Mouse (Mus musculus) R1 (cell line): Measurements from ENCODE around the gene Ncoa5.
A peak's percentile ranks its signal among the peaks of the same experiment; 100 is the strongest.

Source experiments
- DNase-seq: peaks from one replicate; pipeline ENCODE4 v3.0.0-alpha.2; 2018; ENCODE audit warnings: low read depth, low spot score

Ncoa5 gene

DNA sequence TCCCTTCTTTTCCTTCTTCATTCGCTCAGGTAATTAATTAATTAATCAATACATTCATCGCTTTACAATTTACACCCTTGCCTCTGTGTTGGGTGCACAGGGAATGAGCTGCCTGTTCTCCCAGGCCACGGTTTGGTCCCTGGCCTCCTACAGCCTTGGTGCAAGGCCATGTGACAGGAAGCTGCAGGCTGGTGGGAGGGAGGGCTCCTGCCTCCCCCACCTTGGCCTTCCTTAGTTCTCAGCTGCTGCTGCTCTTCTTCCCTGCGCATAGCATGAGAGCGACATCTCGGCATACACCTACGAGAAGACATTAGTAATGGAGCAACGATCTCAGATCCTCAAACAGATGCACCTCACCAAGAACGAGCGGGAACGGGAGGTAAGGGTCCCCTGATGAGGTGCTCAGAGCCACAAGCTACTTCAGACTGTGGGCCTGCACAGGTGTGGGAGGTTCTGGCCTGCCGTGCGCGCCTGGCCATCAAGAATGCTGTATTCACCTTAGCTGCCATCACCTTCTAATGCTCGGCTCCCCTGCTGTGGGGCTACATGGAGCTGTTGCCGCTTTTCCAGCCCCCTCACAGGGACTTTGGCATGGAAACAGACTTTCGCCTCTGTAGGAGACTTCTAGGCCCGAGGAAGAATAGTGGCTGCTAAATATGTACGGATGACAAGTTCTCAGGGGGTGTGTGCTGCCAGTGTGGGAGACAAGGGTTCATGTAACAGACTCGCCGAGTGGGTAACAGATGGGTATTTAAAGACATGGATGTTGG lies 39.8 kb downstream of the Ncoa5 start:
- no peak for DNase-seq

DNA sequence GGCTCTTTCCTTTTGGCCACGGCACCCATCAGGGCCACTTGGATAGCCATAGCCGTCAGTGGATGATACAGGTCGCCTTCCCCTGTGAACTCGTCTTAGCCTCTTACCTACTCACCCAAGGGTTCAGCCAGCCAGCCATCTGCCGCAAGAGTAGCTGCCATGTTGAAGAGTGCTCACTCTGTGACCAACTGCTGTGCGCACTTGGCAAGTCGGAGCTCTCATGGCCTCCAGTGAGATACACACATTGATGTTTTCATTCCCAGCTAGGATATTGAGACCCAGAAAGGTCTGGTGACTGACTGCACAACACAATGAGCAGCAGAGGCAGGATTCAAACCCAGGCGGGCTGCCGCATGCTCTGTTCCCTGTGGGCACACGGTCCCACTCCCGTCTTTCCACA lies 40.5 kb downstream of the Ncoa5 start:
- no peak for DNase-seq

DNA sequence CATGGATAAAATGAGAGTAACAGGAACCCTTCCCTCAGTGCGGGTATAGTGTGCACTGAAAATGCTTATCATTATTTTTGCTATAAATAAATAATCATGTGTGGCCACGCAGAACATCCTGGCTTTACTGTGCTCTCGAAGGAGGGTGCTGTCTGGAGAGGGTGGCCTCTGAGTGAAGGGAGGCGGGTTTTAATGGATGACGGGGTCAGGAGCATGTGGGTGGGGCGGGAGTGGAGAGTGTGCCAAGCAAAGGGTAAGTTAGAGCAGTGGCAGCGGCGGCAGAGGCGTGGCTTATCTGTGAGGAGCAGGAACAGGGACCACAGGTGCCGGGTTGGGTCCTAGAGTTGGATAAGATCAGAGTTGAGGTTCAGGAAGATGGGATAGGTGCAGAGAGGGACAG lies 42.9 kb downstream of the Ncoa5 start:
- DNase-seq, result no peak

DNA sequence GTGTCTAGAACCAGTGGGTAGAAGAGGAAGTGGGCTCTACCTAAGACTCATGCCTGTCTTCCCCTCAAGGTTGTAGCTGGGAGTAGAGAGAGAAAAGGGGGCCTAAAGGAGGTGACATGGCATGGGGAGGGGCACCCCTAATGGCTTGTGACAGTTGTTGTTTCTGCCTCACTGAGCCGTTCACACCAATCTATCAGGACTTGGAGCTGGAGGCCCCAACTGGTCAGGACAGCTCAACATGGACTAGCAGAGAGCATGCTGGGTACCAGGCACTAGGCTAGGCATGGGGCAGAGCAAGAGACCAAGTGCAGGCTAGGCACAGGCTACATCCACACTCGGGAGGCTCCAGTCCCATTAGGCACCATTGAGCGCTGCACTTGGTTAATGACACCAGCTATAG lies 43.6 kb downstream of the Ncoa5 start:
- no peak for DNase-seq

DNA sequence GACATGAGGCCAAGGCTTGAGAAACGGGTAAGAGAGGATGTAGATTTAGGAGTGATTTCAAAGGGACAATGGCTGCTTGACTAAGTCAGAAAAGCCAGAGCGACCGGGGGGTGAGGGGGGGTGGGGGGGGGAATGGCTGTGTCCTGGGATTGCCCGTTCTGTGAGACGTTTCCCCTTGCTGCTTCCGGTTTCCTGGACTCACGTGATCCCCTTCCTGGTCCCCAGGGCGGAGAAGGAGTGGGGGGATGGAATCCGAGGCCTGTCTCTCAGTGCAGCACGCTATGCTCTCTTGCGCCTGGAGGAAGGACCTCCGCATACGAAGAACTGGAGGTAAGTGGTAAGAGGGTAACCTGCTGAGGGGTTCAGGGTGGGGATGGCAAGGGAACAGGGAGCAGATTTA lies 45.9 kb downstream of the Ncoa5 start:
- DNase-seq, result no peak

DNA sequence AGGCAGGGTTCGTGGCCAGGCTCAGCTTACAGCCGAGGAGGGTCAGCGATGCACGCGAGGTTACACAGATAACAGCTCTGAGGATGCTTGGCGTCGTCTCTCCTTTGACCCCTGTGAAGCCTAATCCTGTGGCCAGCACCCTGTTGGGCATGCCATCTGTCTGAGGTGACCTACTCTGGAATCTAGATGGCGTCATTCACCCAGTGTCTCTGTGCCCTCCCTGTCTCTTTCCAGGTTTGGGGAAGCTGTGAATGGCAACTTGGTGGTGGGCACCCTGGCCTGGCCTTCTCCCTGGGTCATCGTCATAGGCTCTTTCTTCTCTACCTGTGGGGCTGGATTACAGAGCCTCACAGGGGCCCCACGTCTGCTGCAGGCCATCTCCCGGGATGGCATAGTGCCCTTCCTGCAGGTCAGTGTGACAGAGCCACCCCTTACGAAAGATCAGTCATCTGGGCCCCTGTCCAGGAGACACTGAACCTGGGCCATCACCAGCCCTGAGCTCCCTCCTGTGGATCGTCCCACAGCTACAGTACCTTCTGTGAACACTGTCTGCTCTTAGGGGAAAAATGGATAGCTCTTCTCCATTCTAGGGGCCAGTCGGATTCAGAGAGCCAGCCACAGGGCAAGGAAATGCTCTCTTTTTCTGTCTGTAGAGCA lies 48.2 kb downstream of the Ncoa5 start:
- no peak for DNase-seq

DNA sequence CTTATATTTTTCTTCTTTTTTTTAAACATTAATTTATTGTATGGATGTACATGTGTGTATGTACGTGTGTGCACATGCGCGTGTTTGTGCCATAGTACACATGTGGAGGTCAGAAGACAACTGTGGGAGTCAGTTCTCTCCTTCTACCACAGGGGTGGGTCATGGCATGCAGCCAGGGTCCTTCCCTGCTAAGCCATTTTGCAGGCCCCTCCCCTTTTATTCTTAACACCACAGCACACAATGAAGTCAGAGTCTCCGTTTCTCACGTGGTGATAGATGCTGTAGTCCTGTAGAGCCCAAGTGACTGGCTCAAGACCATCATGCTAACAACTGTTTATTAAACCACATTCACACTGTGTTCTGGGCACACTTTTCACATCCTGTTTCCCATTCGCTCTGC lies 48.7 kb downstream of the Ncoa5 start:
- DNase-seq, result no peak

DNA sequence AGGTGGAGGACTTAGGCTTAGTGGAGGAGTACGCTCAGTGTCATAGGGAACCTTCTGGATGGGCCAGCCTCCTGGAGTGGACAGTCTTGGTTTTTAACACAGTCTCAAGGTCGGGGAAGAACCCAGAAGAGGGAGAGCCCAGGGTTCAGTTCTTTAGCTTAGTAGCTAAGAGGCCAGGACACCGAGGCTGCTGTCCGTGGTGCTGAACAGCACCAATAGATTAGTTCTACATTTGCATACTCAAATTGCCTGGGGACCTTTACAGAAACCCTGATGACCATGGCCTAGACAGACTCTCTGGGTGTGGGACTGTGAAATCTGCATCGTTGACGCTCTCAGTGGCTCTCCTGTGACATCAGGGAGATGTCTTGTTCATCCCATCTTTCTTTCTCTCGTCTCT lies 54.9 kb downstream of the Ncoa5 start:
- DNase-seq, result peak; percentile 70

DNA sequence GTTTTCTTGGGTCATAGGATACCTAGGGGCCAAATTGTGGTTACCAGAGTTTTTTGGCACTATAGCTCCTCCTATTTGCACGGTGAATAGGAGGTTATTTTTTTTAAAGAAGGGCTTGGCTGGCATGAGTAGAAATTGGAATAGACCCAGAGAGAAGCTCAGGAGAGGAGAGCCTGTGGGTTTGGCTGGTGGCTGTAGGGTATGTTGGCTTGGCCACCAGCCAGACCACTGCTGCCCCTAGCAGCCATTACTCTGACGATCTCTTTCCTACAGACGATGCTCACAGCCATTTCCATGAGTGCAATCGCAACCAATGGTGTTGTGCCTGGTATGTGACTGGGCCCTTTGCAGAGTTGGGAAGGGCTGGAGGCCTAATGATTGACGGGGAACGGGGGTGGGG lies 59.1 kb downstream of the Ncoa5 start:
- no peak for DNase-seq

DNA sequence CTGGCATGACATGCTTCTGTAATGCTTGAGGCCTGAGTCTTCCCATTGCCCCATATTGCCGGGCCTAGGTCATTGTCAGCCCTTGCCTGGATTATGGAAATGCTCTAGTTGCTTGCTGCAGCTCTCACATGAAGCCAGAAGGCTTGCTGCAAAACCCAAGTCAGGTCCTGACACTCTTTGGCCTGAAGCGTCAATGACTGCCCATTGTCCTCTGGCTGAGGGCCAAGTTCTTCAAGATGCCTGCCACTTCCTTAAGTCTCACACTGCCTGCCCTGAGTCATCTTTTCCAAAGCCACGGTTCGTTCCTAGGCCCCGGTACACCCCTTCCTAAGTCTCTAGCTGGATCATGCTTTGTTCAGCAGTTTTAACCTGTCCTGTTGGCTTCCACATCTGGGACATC lies 62.0 kb downstream of the Ncoa5 start:
- no peak for DNase-seq

DNA sequence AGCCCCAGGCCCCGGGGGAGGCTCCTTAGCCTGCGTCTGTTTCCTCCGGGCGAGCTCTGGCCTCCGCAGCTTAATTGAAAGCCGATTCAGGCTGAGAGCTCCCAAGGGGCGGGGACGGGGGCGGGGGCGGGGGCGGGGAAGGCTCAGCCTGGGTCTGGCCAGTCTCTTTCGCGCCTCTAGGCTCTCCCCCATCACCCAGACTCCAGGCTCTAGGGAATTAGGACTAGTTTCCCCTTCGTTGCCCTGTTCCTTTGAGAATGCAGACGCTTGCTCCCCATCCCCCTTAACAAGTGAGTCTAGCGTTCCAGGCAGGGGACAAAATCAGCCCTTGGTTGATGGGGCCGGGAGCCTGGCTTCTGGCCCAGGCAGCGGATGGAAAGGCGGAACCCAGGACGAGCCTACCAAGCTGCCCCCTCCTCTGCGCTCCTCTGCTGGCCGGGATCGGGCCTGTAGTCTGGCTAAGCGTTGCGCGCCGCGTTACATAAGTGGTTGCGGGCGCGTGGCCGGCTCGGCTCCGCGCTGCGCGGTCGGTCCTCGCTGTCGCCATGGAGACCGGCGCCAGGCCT lies 64.0 kb downstream of the Ncoa5 start:
- DNase-seq, result peak; percentile 65

DNA sequence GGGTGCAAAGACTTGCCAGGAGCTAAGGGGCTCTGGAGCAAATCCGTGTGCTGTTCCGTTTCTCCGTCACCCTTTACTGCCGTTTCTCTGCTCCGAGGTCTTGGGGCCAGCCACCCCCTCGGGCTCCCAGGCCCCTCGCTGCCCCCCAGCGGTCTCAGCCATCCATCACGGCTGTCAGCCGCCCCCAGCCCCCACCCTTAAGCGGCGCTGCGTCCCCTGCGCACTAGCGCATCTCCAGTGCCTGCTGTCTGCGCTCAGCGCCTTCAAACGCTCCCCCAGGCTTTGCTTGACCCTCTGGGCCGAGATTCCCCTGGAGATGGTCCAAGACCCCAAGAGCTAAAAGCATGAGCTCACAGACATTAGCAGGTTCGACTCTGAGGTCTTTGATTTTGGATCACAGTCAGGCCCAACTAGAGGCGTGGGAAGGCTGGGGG lies 65.3 kb downstream of the Ncoa5 start:
- DNase-seq, result no peak

DNA sequence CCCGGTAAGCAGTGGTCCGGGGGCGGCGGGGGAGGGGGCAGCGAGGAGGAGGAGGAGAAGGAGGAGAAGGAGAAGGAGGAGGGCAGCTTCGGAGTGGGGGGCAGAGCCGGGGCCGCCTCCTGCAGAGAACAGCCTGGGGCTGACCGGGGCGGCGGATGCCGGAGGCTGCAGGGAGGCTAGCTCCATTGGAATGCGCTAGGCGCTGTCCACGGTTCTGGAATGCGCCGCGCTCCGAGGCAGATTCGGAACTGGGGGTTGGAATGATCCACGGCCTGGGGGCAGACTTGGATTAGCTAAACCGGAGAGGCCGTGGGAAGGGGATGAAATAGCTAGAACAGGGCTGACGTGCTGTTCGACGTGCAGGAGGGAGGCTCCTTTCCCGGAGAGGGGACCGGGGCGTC lies 66.2 kb downstream of the Ncoa5 start:
- DNase-seq, result peak; percentile 88

DNA sequence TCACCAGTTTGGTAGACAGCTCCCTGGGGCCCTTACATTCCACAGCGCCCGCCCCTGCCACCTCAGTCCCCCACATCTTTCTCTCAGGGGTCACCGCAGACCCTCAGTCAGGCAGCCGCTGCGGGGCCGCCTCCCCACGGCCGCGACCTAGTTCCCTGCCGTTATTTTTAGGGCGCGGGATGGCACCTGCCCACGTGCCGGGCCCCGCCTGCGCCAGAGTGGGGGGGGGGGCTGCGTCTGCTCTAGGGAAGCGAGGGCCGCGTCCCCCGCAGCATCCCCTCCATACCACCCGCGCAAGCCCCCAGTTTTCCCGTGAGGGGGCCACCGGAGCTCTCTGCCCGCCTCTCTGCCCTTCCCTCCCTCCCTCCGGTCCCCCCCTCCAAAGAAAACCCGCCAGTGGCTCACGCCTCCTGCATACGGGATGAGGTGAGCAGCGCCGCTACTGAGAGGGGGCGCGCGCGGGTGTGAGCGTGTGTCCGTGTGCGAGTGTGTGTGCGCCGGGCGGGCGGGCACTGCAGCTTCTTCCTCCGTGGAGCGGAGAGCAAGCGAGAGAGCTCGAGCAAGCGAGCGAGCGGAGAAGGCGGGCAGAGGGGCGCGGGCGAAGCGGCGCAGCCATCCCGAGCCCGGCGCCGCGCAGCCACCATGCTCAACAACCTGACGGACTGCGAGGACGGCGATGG lies 66.8 kb downstream of the Ncoa5 start:
- DNase-seq, result no peak

DNA sequence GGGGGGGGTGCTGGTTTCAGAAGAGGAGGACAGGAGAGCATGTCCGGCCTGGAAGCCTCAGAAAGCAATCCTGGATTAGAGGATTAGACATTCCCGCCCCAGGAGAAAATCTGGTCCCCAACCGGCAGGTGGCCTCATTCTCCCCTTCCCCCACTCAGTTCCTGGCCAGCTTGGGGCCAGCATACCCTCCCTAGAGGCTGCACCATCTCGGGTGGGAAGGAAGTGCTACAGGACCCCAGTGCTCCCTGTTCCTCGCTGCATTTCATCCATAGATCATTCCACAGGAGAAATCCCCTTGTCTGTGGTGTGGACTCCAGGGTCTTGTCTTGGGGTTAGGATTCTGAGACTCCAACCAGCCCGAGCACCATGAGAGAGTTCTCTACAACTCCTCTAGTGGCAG lies 67.5 kb downstream of the Ncoa5 start:
- DNase-seq, result no peak

DNA sequence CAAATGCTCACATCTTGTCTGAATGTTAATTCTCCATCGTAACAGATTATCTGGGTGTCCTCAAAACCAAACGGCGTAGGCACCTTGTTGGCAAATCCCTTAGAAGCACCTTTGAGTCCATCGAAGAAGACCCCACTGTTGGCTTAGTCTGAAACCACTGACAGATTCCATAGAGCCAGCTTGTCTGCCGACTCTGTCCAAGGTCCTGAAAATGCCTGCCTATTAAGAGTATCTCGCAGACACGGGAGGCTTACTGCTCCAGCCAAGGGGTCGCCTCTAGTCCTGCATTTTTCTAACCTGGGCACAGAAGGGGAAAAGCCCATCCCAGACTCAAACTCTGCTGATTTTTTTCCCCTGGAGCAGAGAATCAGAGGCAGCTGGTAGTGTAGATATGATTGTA lies 68.3 kb downstream of the Ncoa5 start:
- DNase-seq, result peak; percentile 63

DNA sequence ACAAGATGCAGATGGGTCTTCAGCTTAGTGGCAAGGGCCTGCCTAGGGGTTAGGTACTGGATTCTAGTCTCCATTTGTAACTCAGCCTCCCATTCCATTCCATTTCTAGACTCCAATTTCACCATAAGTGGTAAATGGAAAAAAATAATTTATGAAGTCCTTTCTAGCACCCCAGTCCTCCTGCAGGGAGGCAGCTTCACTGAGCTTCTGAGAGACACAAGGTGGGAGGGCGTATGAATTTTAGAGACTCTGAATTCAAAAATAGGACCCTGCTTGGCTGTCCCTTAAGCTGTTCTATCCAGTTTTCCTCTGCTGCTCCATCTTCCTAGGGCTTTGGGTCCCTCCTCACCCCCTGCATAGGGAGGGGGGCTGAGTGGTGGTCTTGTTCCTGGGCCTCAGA lies 69.7 kb downstream of the Ncoa5 start:
- DNase-seq, result no peak

DNA sequence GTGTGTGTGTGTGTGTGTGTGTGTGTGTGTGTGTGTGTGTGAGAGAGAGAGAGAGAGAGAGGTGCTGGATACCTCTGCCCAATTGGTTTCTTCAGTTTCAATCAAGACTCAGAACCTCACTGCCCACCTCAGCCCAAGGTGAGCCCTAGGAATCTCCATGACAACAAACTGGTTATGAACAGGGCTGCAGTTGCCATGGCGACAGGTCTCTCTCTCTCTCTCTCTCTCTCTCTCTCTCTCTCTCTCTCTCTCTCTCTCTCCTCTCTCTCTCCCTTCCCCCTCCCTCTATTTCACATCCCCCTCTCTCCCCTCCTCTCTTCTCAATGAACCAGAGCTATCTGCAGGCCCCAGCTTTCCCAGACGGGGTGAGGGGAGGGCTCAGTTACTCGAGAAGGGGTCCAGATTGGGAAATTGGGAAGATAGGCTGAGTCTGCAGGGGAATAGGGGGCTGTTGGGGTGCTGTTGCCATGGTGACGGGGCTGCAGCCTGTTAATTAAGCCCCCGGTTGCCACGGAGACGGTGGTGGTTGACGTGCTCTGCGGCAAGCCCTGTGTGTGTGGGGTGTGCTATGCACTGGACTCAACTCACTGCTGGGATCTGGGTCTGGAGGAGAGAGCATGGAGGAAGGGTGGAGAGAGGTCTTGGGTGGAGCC lies 70.3 kb downstream of the Ncoa5 start:
- DNase-seq, result peak; percentile 48

DNA sequence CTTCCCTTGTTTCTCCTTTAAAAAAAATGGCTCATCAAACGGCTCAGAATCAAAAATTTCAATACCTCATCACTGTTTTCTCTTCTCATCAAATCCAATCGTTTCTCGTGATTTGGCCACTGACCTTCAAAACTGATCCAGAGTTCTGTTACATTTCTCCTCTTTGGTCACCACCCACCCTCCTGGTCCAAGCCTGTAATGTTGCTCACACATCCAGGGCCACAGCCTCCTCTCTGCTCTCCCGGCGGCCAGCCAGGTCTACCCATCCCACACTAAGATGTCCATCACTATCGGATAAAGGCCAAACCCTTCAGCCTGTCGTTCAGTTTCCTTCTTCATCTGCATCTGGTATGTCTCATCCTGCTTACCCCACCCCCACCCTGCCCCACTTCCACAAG lies 72.5 kb downstream of the Ncoa5 start:
- DNase-seq, result no peak

DNA sequence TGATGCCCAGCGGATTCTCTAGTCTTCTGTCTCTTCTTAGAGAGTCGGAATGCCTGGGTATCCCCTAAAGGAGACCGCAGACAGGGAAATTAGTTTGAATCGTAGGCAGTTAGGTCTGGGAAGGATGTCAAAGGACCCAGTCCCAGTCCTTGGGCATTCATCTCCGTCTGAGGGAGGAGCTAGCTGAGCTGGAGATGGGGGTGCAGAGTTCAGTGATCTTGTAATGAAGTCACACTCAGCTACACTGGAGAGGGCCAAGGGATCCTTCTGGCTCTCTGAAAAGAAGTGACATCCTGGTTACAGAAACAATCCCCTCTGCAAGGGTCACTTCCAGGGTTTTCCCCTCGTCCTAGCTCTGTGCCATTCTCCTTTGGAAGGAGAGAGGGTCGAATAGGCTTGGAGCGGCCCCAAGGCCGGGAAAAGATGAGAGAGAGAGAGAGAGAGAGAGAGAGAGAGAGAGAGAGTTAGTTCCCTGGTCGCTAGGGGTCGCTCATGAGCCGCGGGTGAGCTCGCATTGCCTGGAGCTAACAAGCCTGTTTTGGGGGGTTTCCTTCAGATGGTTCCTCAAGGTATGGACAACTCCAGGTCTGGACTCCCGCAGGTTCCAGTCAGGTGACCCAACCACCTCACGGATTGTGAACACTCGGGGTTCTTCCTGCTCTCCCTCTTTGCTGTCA lies 73.0 kb downstream of the Ncoa5 start:
- DNase-seq, result peak; percentile 66

DNA sequence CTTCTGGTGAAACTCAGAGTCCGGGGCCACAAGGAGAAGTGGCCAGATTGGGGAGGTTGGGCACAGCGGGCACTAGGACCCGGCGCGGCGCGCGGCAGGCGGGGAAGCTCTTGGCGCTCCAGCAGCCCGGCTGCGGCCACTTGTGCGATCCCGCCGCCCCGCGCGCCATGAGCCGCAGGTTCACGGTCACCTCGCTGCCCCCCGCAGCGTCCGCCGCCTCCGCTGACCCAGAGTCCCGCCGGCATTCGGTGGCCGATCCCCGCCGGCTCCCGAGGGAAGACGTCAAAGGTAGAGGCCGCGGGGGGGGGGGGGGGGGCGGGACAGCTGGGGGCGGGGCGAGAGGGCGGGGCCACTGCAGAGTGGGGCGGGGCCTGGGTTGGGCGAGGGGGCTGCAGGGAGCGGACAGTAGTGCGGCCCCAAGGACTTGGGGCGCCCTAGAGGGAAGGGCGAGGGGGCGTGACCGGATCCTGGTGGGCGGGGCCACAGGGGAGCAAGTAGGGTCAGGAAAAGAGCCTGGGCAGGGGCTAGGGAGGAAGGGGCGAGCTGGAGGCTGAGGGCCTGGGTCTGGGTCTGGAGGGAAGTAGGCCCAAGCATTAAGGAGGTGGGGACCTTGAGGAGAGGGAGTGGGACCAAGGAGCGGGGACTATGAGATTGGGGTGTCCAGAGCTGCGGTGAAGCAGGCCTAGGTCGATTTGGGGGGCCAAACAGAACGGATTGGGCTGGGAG lies 73.8 kb downstream of the Ncoa5 start, which contains the start of gene Slc12a5:
Slc12a5 (plus strand) TSS at position 87 of the 726 bp plus-strand sequence.
- peak; percentile 78 for DNase-seq
